Mouse (Mus musculus): ENCODE measurements around the gene Ciao2a. TPM values are rescaled to one million over a fixed set of nuclear protein-coding genes. Genes with fewer than 3 reads are reported as not detected.

Ciao2a gene
- polyA plus RNA-seq, 1 experiment from 2014 or later, result 123 TPM

GRCm38 (mm10) chr9:66101577-66101976 is 24.8 kb upstream of the Ciao2a start:
- H3K9ac ChIP-seq, result no peak overlapping the region
- no peak overlapping the region for H3K4me3 ChIP-seq
- 75% methylated on average over 8 of the region's 8 CpGs for WGBS
- H3K4me2 ChIP-seq (replicated peaks), result no peak overlapping the region
- H3K27ac ChIP-seq, result 0 out of 2 replicates have a peak overlapping the region, but pooled peaks have one; percentile 12
- no peak for ATAC-seq (ENCODE audit: low FRiP score)
- no peaks in the 10 kb centered on the region for H3K27me3 ChIP-seq
- no peaks in the 10 kb centered on the region for H3K9me3 ChIP-seq (replicated peaks)
- H3K36me3 ChIP-seq, result peaks cover 87% of the 10 kb centered on the region
- no peaks in the 10 kb centered on the region for H3K4me1 ChIP-seq

- Histone ChIP-seq H3K4me3 (no peak overlapping the region), H3K4me2 (replicated peaks) (no peak overlapping the region), H3K9ac (no peak overlapping the region), H3K4me1 (no peaks in the 10 kb centered on the region), H3K27me3 (no peaks in the 10 kb centered on the region), H3K27ac (no peak overlapping the region), H3K9me3 (replicated peaks) (no peaks in the 10 kb centered on the region), H3K36me3 (peaks cover 83% of the 10 kb centered on the region)
- WGBS, result 92% methylated on average over 6 of the region's 6 CpGs
- no peak for ATAC-seq (ENCODE audit: low FRiP score)
Measured at GRCm38 (mm10) chr9:66102668-66103067, 23.7 kb upstream of the Ciao2a start.

GRCm38 (mm10) chr9:66104601-66105000 is 21.8 kb upstream of the Ciao2a start:
- no peak overlapping the region for H3K27ac ChIP-seq
- no peak overlapping the region for H3K9ac ChIP-seq
- H3K9me3 ChIP-seq (replicated peaks), result no peaks in the 10 kb centered on the region
- H3K4me3 ChIP-seq, result no peak overlapping the region
- no peak for ATAC-seq (ENCODE audit: low FRiP score)
- H3K4me1 ChIP-seq, result no peaks in the 10 kb centered on the region
- H3K27me3 ChIP-seq, result no peaks in the 10 kb centered on the region
- H3K36me3 ChIP-seq, result peaks cover 83% of the 10 kb centered on the region
- H3K4me2 ChIP-seq (replicated peaks), result no peak overlapping the region
- 96% methylated on average over 4 of the region's 4 CpGs for WGBS

GRCm38 (mm10) chr9:66105168-66105567 is 21.2 kb upstream of the Ciao2a start:
- Histone ChIP-seq H3K4me2 (replicated peaks) (no peak overlapping the region), H3K4me1 (peaks cover 2% of the 10 kb centered on the region), H3K4me3 (no peak overlapping the region), H3K9me3 (replicated peaks) (no peaks in the 10 kb centered on the region), H3K9ac (no peak overlapping the region), H3K27me3 (no peaks in the 10 kb centered on the region), H3K27ac (no peak overlapping the region), H3K36me3 (peaks cover 78% of the 10 kb centered on the region)
- WGBS, result 91% methylated on average over 8 of the region's 8 CpGs
- ATAC-seq (ENCODE audit: low FRiP score), result no peak

- Histone ChIP-seq H3K27ac (no peak overlapping the region), H3K4me3 (no peak overlapping the region), H3K4me2 (replicated peaks) (no peak overlapping the region), H3K4me1 (peaks cover 13% of the 10 kb centered on the region), H3K27me3 (no peaks in the 10 kb centered on the region), H3K36me3 (peaks cover 49% of the 10 kb centered on the region), H3K9ac (no peak overlapping the region), H3K9me3 (replicated peaks) (no peaks in the 10 kb centered on the region)
- ATAC-seq (ENCODE audit: low FRiP score), result no peak
- WGBS, result 98% methylated on average over 1 of the region's 1 CpGs
Measured at GRCm38 (mm10) chr9:66109574-66109973, 16.8 kb upstream of the Ciao2a start.

- no peaks in the 10 kb centered on the region for H3K27me3 ChIP-seq
- H3K4me1 ChIP-seq, result peaks cover 13% of the 10 kb centered on the region
- no peak overlapping the region for H3K4me2 ChIP-seq (replicated peaks)
- H3K27ac ChIP-seq, result peak overlapping the region; percentile 76
- ATAC-seq (ENCODE audit: low FRiP score), result no peak
- H3K4me3 ChIP-seq, result no peak overlapping the region
- no peaks in the 10 kb centered on the region for H3K9me3 ChIP-seq (replicated peaks)
- peaks cover 48% of the 10 kb centered on the region for H3K36me3 ChIP-seq
- 57% methylated on average over 8 of the region's 8 CpGs for WGBS
- no peak overlapping the region for H3K9ac ChIP-seq
Measured at GRCm38 (mm10) chr9:66110126-66110525, 16.3 kb upstream of the Ciao2a start.

- Histone ChIP-seq H3K9me3 (replicated peaks) (no peaks in the 10 kb centered on the region), H3K4me2 (replicated peaks) (no peak overlapping the region), H3K4me1 (peaks cover 13% of the 10 kb centered on the region), H3K27ac (peak overlapping the region; percentile 76), H3K36me3 (peaks cover 43% of the 10 kb centered on the region), H3K9ac (no peak overlapping the region), H3K27me3 (no peaks in the 10 kb centered on the region), H3K4me3 (no peak overlapping the region)
- no peak for ATAC-seq (ENCODE audit: low FRiP score)
- 40% methylated on average over 8 of the region's 8 CpGs for WGBS
Measured at GRCm38 (mm10) chr9:66110611-66111379, 15.6 kb upstream of the Ciao2a start.

- H3K27ac ChIP-seq, result no peak overlapping the region
- no peaks in the 10 kb centered on the region for H3K9me3 ChIP-seq (replicated peaks)
- H3K4me3 ChIP-seq, result no peak overlapping the region
- no peaks in the 10 kb centered on the region for H3K27me3 ChIP-seq
- 100% methylated on average over 3 of the region's 3 CpGs for WGBS
- no peak overlapping the region for H3K9ac ChIP-seq
- peaks cover 17% of the 10 kb centered on the region for H3K4me1 ChIP-seq
- H3K4me2 ChIP-seq (replicated peaks), result no peak overlapping the region
- ATAC-seq (ENCODE audit: low FRiP score), result no peak
- H3K36me3 ChIP-seq, result peaks cover 20% of the 10 kb centered on the region
Measured at GRCm38 (mm10) chr9:66114341-66114740, 12.1 kb upstream of the Ciao2a start.

GRCm38 (mm10) chr9:66116890-66117289 is 9.5 kb upstream of the Ciao2a start:
- peaks cover 20% of the 10 kb centered on the region for H3K36me3 ChIP-seq
- 70% methylated on average over 8 of the region's 8 CpGs for WGBS
- H3K27ac ChIP-seq, result no peak overlapping the region

GRCm38 (mm10) chr9:66119498-66119897 is 6.9 kb upstream of the Ciao2a start:
- no peak overlapping the region for H3K4me3 ChIP-seq
- no peak for ATAC-seq (ENCODE audit: low FRiP score)
- no peaks in the 10 kb centered on the region for H3K9me3 ChIP-seq (replicated peaks)
- H3K4me2 ChIP-seq (replicated peaks), result no peak overlapping the region
- H3K9ac ChIP-seq, result no peak overlapping the region
- peaks cover 7% of the 10 kb centered on the region for H3K36me3 ChIP-seq
- H3K27ac ChIP-seq, result no peak overlapping the region
- WGBS, result 96% methylated on average over 2 of the region's 2 CpGs
- no peaks in the 10 kb centered on the region for H3K27me3 ChIP-seq
- peaks cover 25% of the 10 kb centered on the region for H3K4me1 ChIP-seq

More at GRCm38 (mm10) chr9:66116890-66117289, 9.5 kb upstream of the Ciao2a start:
- Histone ChIP-seq H3K4me2 (replicated peaks) (no peak overlapping the region), H3K4me3 (no peak overlapping the region), H3K4me1 (peaks cover 12% of the 10 kb centered on the region; the same call in 1 of the 2 replicates), H3K9ac (no peak overlapping the region), H3K27me3 (no peaks in the 10 kb centered on the region), H3K9me3 (replicated peaks) (no peaks in the 10 kb centered on the region)
- no peak for ATAC-seq (ENCODE audit: low FRiP score)

- WGBS, result 95% methylated on average over 4 of the region's 4 CpGs
Measured at GRCm38 (mm10) chr9:66120106-66120505, 6.3 kb upstream of the Ciao2a start.

GRCm38 (mm10) chr9:66120945-66121344 is 5.5 kb upstream of the Ciao2a start:
- ATAC-seq (ENCODE audit: low FRiP score), result no peak
- peaks cover 29% of the 10 kb centered on the region for H3K4me1 ChIP-seq
- H3K27ac ChIP-seq, result peak overlapping the region; percentile 30; the same call in 1 of the 2 replicates

More at GRCm38 (mm10) chr9:66120106-66120505, 6.3 kb upstream of the Ciao2a start:
- Histone ChIP-seq H3K36me3 (peaks cover 2% of the 10 kb centered on the region; the same call in 1 of the 2 replicates), H3K27ac (no peak overlapping the region), H3K27me3 (no peaks in the 10 kb centered on the region), H3K4me1 (peaks cover 25% of the 10 kb centered on the region), H3K4me3 (no peak overlapping the region), H3K9me3 (replicated peaks) (no peaks in the 10 kb centered on the region), H3K4me2 (replicated peaks) (no peak overlapping the region), H3K9ac (no peak overlapping the region)
- no peak for ATAC-seq (ENCODE audit: low FRiP score)

GRCm38 (mm10) chr9:66121421-66121820 is 5.0 kb upstream of the Ciao2a start:
- Histone ChIP-seq H3K9me3 (replicated peaks) (no peaks in the 10 kb centered on the region), H3K27me3 (no peaks in the 10 kb centered on the region), H3K4me1 (peaks cover 30% of the 10 kb centered on the region), H3K4me2 (replicated peaks) (no peak overlapping the region), H3K9ac (no peak overlapping the region), H3K4me3 (no peak overlapping the region), H3K27ac (peak overlapping the region; percentile 44; the same call in 1 of the 2 replicates), H3K36me3 (no peaks in the 10 kb centered on the region)
- ATAC-seq (ENCODE audit: low FRiP score), result no peak

More at GRCm38 (mm10) chr9:66120945-66121344, 5.5 kb upstream of the Ciao2a start:
- Histone ChIP-seq H3K4me3 (no peak overlapping the region), H3K36me3 (no peaks in the 10 kb centered on the region), H3K9me3 (replicated peaks) (no peaks in the 10 kb centered on the region), H3K27me3 (no peaks in the 10 kb centered on the region), H3K4me2 (replicated peaks) (no peak overlapping the region), H3K9ac (no peak overlapping the region)
- 81% methylated on average over 3 of the region's 3 CpGs for WGBS

Data from hindbrain, embryonic 12.5 days (tissue).